ENCODE assay signal across 9 mouse cellular contexts in the genomic region with DNA sequence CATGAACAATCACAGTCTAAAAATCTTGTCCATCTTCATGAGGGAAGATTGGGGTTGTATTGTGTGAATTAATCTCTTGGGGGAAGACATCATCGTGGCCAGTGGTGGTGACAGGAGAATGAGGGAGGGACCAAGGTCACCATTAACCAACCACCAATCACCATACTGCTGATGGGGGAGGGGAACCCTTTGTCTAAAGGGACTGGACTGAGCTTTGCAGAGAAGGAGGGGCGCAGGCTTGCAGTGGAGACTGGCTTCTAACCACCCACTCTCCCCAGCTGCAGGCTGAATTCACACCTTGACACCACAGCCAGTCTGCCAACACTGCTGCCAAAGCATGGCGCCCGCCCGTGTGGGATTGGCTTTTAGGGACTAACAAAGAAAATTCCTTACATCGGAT. TPM values are rescaled to one million over a fixed set of nuclear protein-coding genes. Genes with fewer than 3 reads are reported as not detected.
DNase-seq lines count a peak whose midpoint lies in the region; ATAC-seq and TF ChIP-seq lines count a peak whose summit lies in the region.
"Had no signal": no experiment of that assay in that cellular context is flagged by ENCODE, and none has a peak within 500 bp of the region (broad histone marks: within the 10 kb centered on the region; RNA-seq: fewer than 3 reads in every experiment).

No protein-coding gene starts in this region.

- H3K27ac ChIP-seq in forebrain, embryonic 10.5 days = peak overlapping the region; percentile 80
- no peak overlapping the region for H3K27ac ChIP-seq in limb, embryonic 14.5 days (replicated peaks; ENCODE audit: low read depth, low read length)

- ATAC-seq in limb, embryonic 14.5 days (ENCODE audit: low FRiP score, low read depth) = peak; percentile 66

- peaks cover 16% of the 10 kb centered on the region for H3K4me1 ChIP-seq in forebrain, embryonic 10.5 days
- peaks cover 5% of the 10 kb centered on the region for H3K4me1 ChIP-seq in limb, embryonic 14.5 days (ENCODE audit: control insufficient read depth, insufficient read depth, low read length)

- intact Hi-C loops in heart, postnatal 14 days (cut with DNase I) = loop anchor here (1.0 to 5.0 kb wide), 2 partner anchors 126 to 313 kb away; no protein-coding TSS in a partner anchor

- H3K36me3 ChIP-seq in forebrain, embryonic 10.5 days (replicated peaks) = peaks cover 29% of the 10 kb centered on the region
- peaks cover 11% of the 10 kb centered on the region for H3K36me3 ChIP-seq in limb, embryonic 14.5 days (ENCODE audit: control insufficient read depth, insufficient read depth, low read length)

- no peak overlapping the region for H3K9ac ChIP-seq in limb, embryonic 14.5 days (ENCODE audit: low read depth, low read length, severe bottlenecking)

- peak overlapping the region; percentile 19; the same call in 1 of the 2 replicates for H3K4me3 ChIP-seq in forebrain, embryonic 10.5 days
- H3K4me3 ChIP-seq in limb, embryonic 14.5 days (replicated peaks; ENCODE audit: low read length) = no peak overlapping the region
- H3K4me3 ChIP-seq: megakaryocyte, embryonic 14.5 days had no signal

- peak; percentile 91 for DNase-seq in heart, adult 11 months
- no peak for DNase-seq in heart, postnatal 14 days
- peak; percentile 22 for DNase-seq in 416B (ENCODE audit: low read depth)
- DNase-seq in forebrain, embryonic 10.5 days (ENCODE audit: extremely low spot score, low spot score) = peak; percentile 52
- DNase-seq in limb, embryonic 14.5 days (ENCODE audit: low spot score) = peak; percentile 37
- DNase-seq in gastrocnemius, adult 8-10 months (ENCODE audit: low spot score in 2 of 2) = no peak
- DNase-seq in adrenal gland, adult 2 months = no peak
- no peak for DNase-seq in lung, postnatal 36 days

- H3K4me2 ChIP-seq in limb, embryonic 14.5 days (replicated peaks; ENCODE audit: low read depth, low read length, severe bottlenecking) = peak overlapping the region; percentile 41

- no peaks in the 10 kb centered on the region for H3K27me3 ChIP-seq in forebrain, embryonic 10.5 days (ENCODE audit: poor library complexity, severe bottlenecking)
- H3K27me3 ChIP-seq in limb, embryonic 14.5 days (ENCODE audit: control insufficient read depth, insufficient read depth, low read length) = no peaks in the 10 kb centered on the region

- H3K9me3 ChIP-seq in forebrain, embryonic 10.5 days = no peaks in the 10 kb centered on the region
- H3K9me3 ChIP-seq in limb, embryonic 14.5 days (ENCODE audit: control insufficient read depth, low read length) = no peaks in the 10 kb centered on the region
- H3K9me3 ChIP-seq: megakaryocyte, embryonic 14.5 days had no signal

- 44% methylated on average over 6 of the region's 6 CpGs for WGBS in forebrain, embryonic 10.5 days
- 26% methylated on average over 6 of the region's 6 CpGs for WGBS in limb, embryonic 14.5 days

- no peak for TF ChIP-seq POLR2A in limb, embryonic 14.5 days (IDR thresholded peaks at IDR 0.05; ENCODE audit: borderline replicate concordance, extremely low read depth, insufficient read depth, insufficient read length)

RNA-seq across cellular contexts. Expression of a gene that starts 24.7 kb away (rescaled TPM):
- total RNA-seq in heart, postnatal 14 days (2021) = 1 to 10 TPM; 1.3 to 1.6 TPM
- 4.8 and 6.6 TPM in 2 replicates for polyA plus RNA-seq in forebrain, embryonic 10.5 days (2016; fragmentation: Nextera tagmentation; extraction: Ambion mirVana)
- polyA plus RNA-seq in limb, embryonic 14.5 days (2012; rRNA removed) = 1.00 and 2.6 TPM in 2 replicates
- 2.1 and 2.7 TPM in 2 replicates for polyA plus RNA-seq in limb, embryonic 14.5 days (2014; fragmentation: Nextera tagmentation; extraction: Ambion mirVana)
- under 1 TPM; 0.44 to 0.79 (median 0.56) TPM for total RNA-seq in gastrocnemius, adult 8-10 months (2022)
- 1 to 10 TPM; 4.6 to 4.7 TPM for total RNA-seq in adrenal gland, adult 2 months (2021)
- polyA plus RNA-seq in adrenal gland, adult 2 months (2012; rRNA removed) = 0.51 and 1.9 TPM in 2 replicates

RNA-seq across cellular contexts. Expression of a gene that starts 24.8 kb away (rescaled TPM):
- under 1 TPM in 1 of 2 experiments, not detected in 1; 1.00 TPM for total RNA-seq in heart, postnatal 14 days (2021)
- 0.86 and 1.0 TPM in 2 replicates for polyA plus RNA-seq in forebrain, embryonic 10.5 days (2016; fragmentation: Nextera tagmentation; extraction: Ambion mirVana)
- polyA plus RNA-seq in limb, embryonic 14.5 days (2012; rRNA removed) = 0.10 TPM in 1 of 2 replicates, not detected in the other
- polyA plus RNA-seq in limb, embryonic 14.5 days (2014; fragmentation: Nextera tagmentation; extraction: Ambion mirVana) = 1.3 TPM in 1 of 2 replicates, not detected in the other
- under 1 TPM in 1 of 4 experiments, not detected in 3; 0.92 TPM for total RNA-seq in gastrocnemius, adult 8-10 months (2022)
- 1 to 10 TPM; 2.0 to 2.1 TPM for total RNA-seq in adrenal gland, adult 2 months (2021)
- polyA plus RNA-seq in adrenal gland, adult 2 months (2012; rRNA removed) = not detected in 2 replicates

RNA-seq across cellular contexts. Expression of a gene that starts 25.1 kb away (rescaled TPM):
- total RNA-seq in heart, postnatal 14 days (2021) = 10 to 100 TPM; 29.0 to 33.6 TPM
- polyA plus RNA-seq in forebrain, embryonic 10.5 days (2016; fragmentation: Nextera tagmentation; extraction: Ambion mirVana) = 98.4 and 101 TPM in 2 replicates
- polyA plus RNA-seq in limb, embryonic 14.5 days (2012; rRNA removed) = 89.0 and 93.8 TPM in 2 replicates
- 59.9 and 79.9 TPM in 2 replicates for polyA plus RNA-seq in limb, embryonic 14.5 days (2014; fragmentation: Nextera tagmentation; extraction: Ambion mirVana)
- total RNA-seq in gastrocnemius, adult 8-10 months (2022) = 10 to 100 TPM; 14.8 to 17.3 (median 15.5) TPM
- total RNA-seq in adrenal gland, adult 2 months (2021) = 10 to 100 TPM; 39.3 to 47.8 TPM
- polyA plus RNA-seq in adrenal gland, adult 2 months (2012; rRNA removed) = 23.2 and 23.9 TPM in 2 replicates

RNA-seq across cellular contexts. Expression of a gene that starts 56.1 kb away (rescaled TPM):
- 1 to 10 TPM; 1.4 to 1.5 TPM for total RNA-seq in heart, postnatal 14 days (2021)
- 8.6 and 11.1 TPM in 2 replicates for polyA plus RNA-seq in forebrain, embryonic 10.5 days (2016; fragmentation: Nextera tagmentation; extraction: Ambion mirVana)
- 4.3 and 5.3 TPM in 2 replicates for polyA plus RNA-seq in limb, embryonic 14.5 days (2012; rRNA removed)
- polyA plus RNA-seq in limb, embryonic 14.5 days (2014; fragmentation: Nextera tagmentation; extraction: Ambion mirVana) = 3.2 and 4.6 TPM in 2 replicates
- total RNA-seq in gastrocnemius, adult 8-10 months (2022) = 1 to 10 TPM; 1.5 to 3.2 (median 2.2) TPM
- 1 to 10 TPM; 3.3 to 5.4 TPM for total RNA-seq in adrenal gland, adult 2 months (2021)
- 0.21 TPM in 1 of 2 replicates, not detected in the other for polyA plus RNA-seq in adrenal gland, adult 2 months (2012; rRNA removed)

Comparison
In these comparisons a context has a peak if more than half of its experiments do, and no peak if none do; other contexts are left out.
1. DNase-seq: peak in heart, adult 11 months (single experiment), 416B (single experiment), forebrain, embryonic 10.5 days (single experiment) and limb, embryonic 14.5 days (single experiment); none in heart, postnatal 14 days (0 of 2), gastrocnemius, adult 8-10 months (0 of 2), adrenal gland, adult 2 months (single experiment) and lung, postnatal 36 days (single experiment).